Mouse (Mus musculus): Measurements from ENCODE around the gene Svs2. TPM values are rescaled to one million over a fixed set of nuclear protein-coding genes. Genes with fewer than 3 reads are reported as not detected.
"Not testable (repeated sequence)": the region's sequence is repeated elsewhere in the genome, so short reads cannot be mapped to it uniquely, and the experiment has no call there.

Svs2 gene
- not detected for total RNA-seq (2021)
- long read RNA-seq, experiment 1 = 0 reads
- long read RNA-seq, experiment 2 = 0 reads

DNA sequence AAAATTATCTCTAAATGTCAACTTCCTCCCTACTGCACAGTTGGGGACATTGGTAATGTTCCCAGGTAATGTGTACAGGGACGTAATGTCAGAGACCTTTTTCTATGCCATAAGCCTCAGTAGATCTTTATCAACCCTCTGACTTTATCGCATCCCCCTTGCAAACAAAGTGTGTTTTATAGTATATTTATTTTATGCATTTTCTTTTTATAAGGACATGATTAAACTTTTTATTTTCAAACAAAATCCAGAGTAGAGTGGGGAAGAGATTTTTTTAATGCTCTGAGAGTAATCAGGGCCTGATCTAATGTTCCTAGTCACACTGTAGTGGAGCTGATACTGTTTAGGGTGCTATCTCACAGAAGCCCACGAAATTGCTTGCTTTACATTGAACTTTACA, at the start of gene Svs2:
Gene Svs2, minus strand, starts transcription at position 101 of the 400 bp plus-strand sequence.
- DNase-seq = no peak

DNA sequence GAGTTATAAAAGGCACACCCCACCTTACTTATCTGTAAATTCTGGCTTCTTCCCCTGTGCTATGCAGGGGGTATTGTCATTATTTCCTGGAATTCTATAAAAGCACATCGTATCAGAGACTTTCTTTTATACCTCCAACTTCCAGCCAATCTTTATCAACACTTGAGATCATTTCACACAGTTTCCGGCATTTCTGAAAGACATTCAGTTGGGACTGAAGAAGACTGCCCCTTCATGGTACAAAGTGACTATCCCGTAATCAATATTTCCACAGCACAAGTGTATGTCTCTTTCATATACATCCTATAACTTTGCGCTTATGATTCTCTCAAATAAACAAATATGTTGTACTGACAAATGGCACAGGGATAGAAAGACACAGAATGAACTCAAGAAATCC, 40.1 kb upstream of the Svs2 start, which contains the start of gene Svs4:
Gene Svs4, minus strand, starts transcription at position 101 of the 400 bp plus-strand sequence.
- no peak for DNase-seq

DNA sequence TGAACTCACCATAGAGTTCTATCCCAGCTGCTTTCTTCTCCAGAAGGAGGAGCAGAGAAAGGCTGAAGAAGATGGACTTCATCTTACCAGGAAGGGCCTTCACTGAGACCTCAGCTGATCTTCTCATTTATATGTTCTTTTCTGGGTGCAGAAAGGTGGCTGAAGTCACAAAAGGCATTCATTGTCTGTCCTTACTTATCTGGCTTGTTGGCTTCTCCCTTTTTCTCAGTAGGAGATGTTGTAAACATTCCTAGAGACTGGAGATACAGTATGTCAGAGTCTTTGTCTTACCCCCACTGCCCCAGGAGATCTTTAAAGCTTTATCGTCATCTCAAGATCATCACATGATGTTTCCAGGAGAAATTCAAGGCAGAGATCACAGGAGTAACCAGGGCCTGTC, 18.3 kb upstream of the Svs2 start, which contains the start of gene Svs3b:
Gene Svs3b, minus strand, starts transcription at position 101 of the 400 bp plus-strand sequence.
- DNase-seq = not testable (repeated sequence)

DNA sequence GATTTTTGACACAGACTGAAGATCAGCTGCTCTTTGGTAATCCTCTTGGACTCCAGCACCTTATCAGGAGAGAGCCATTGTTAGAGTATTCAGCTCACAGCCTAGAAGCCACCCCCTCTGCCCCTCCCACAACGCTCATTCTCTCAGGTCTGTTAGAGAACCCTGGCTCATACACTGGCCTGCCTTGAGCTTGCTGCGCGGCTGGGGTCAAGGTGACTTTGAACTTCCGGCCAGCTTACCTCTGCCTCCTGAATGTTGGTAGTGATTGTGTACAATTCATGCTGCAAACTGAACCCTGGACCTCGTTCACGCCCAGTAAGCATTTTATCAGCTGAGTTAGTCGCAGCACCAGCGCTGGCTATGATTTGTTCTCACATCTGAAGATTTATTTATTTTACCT, 5.6 kb downstream of the Svs2 start:
- DNase-seq = no peak

DNA sequence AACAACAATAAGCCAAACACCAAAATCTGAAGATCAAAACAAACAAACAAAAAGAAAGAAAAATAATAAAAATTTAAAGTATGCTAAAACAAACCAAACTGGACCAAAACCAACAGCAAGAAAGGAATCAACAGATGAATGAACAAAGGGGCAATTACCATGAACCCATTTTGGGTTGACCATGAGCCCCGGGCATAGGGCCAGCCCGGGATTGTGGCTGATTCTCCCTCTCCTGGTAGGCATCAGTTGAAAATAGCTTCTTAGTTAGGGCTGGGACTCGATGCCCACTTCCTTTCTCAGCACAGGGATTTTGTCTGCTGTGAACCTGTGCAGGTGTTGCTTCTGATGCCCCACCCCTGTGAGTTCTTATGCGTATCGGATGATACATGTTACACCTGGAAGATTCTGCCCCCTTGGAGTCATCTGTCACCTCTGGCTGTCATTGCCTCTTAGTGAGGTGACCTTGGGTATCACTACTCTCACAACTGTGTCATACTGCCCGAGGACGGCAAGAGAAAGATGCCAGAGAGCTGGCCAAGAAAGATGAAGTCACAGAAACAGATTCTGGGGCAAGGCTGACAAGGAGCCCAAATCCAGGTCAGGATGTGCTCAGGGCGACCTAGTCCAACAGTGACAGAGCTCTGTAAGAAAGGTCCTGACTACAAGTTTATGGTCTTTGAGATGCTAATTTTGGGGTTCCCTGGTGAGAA, 9.8 kb downstream of the Svs2 start:
- DNase-seq = peak; percentile 12

DNA sequence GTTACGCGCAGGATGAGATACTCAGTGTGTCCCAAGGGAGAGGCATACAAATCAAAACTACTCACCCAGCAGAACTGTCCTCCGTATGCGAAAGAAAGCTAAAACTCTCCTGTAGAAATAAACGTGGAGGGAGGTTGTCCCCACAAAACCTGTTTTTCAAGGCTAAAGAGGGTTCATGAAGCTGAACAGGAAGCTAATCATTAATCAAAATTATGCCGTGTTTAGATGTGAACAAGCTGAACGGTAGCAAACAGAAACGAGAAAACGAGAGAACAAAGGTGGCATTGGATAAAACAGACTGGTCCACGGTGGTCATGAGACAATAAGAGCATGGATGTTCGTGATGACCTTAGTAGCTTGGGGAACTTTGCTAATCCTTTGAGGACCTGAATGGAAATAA, 16.7 kb downstream of the Svs2 start, which contains the start of gene Wfdc15b:
Gene Wfdc15b, minus strand, starts transcription at position 139 of the 400 bp plus-strand sequence.
- no peak for DNase-seq

DNA sequence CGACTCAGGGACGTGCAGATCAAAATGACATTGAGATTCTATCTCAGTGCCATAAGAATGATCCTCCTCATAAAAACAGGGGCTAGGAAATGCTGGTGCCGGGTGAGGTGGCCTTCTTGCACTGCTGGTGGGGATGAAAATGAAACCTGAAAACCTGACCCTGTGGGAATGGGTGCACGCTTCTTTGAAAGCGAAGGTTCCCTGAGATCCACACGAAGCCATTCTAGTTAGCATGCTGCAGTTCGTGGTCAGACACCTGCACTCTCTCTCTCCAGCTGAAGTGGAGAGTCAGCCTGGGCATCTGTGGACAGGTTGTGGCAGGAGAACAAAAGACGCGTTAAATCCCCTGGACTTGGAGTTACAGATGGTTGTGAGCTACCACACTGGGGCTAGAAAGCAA, 19.0 kb downstream of the Svs2 start:
- no peak for DNase-seq

DNA sequence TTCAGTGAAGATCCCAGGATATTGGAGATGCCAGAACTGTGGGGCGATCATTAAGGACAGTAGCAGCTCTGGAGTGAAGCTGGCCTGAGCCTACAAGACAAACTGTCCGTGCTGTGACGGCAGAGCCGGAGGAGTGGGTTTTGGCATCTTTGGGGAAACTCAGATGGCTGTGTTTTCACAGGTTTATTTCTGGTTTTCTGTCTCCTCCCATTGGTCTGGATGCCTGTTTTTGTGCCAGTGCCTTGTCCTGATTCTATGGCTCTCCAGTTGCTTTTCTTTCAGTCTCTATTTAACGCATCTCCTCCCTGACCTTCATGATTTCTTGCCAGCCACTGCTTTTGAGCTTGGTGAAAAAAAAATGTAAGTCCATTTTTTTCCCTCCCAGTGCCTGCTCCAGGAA, 25.6 kb downstream of the Svs2 start:
- no peak for DNase-seq

DNA sequence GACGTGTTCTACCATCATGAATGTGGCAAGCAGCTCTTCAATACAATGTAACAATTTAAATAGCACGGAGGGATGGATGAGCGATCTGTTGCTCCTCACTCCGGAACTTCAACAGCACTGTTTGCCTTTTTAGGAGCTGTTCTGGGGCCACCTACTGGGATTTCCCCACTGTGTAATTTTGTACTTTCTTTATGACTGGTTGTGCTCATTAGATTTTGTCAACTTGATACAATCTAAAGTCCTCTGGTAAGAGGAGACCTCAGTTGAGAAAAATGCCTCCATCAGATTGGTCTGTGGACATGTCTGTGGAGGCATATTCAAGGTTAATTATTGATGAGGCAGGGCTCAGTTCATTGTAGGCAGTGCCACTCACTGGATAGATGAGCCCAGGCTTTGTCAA, 27.4 kb downstream of the Svs2 start:
- DNase-seq = no peak

DNA sequence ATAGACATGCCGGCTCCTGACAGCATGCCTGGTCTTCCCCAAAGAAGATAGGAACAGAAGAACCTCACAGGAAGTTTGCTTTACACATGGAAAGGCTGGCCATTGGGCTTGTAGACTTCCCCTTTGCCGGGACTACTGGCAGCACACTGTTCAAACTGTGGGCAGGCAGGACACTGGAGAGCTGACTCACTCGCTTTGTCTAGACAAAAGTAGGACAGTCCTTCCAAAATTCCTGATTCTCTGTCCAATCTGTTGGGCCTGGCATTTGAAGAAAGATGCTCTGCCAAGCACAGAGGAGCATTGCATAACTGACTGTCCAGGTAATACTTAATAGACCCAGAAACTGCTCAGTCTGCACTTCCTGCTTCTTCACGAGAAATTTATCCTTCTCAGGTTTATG, 31.6 kb downstream of the Svs2 start:
- DNase-seq = no peak

DNA sequence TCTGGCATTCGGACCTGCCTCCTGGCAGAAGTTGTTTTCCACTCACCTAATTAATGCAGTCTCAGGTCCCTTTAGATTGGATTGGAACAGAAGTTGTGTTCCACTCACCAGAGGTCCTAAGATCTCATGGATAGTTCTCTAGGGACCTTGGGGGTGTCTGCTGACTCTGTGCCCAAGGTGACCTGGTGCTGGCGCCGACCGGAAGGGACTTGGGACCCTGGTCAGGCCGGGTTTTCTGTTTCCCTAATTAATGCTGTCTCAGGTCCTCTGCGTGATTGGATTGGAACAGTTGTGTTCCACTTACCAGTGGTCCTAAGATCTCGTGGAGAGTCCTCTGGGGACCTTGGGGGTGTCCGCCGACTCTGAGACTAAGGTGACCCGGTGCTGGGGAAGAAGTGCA, 32.3 kb downstream of the Svs2 start:
- DNase-seq = not testable (repeated sequence)

DNA sequence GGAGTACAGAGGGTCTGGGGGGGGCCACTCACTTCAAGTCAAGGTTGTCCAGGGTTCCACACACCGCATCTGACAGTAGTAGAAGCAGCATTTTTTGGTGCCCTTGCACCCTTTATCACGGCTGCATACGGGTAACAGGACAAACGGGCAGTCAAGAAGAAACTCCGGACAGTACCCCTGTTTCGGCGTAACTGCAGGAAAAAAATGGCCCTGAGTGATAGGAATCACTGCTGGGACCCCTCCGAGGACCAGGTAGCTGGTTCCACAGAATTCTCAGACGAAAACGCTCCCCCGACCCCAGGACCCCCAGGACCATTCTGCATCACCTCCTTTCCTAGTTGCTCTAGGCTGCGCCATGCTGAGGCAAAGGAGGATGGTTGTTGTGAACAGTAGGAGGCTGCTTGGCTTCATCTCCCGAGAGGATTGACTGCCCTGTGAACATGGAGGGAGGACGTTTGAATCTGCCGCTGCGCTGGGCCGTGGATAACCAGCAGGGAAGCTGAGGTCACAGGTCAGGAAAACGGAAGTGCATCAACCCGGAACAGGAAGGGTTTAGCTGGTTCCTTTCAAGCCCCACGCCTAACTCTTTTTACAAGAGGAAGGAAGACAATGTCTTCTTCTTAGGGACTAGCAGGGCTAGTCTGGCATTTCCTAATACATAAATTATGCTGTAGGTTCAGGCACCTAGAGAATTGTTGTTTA, 38.5 kb downstream of the Svs2 start, which contains the start of gene Wfdc15a:
Gene Wfdc15a, minus strand, starts transcription at position 505 of the 702 bp plus-strand sequence.
- no peak for DNase-seq

DNA sequence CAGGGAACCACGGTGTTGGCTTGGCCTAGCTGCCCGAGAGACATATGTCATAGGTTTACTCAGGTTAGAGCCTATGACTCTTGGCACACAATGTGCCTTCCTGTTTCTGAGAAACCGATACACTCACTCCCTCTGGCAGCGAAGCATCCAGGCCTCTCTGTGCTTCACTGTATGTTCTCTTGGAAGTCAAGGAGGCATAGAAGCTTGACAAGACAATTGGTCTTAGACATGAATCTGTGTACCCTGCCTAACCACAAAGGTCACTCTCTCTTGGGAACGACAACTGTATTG, 41.6 kb downstream of the Svs2 start:
- no peak for DNase-seq

DNA sequence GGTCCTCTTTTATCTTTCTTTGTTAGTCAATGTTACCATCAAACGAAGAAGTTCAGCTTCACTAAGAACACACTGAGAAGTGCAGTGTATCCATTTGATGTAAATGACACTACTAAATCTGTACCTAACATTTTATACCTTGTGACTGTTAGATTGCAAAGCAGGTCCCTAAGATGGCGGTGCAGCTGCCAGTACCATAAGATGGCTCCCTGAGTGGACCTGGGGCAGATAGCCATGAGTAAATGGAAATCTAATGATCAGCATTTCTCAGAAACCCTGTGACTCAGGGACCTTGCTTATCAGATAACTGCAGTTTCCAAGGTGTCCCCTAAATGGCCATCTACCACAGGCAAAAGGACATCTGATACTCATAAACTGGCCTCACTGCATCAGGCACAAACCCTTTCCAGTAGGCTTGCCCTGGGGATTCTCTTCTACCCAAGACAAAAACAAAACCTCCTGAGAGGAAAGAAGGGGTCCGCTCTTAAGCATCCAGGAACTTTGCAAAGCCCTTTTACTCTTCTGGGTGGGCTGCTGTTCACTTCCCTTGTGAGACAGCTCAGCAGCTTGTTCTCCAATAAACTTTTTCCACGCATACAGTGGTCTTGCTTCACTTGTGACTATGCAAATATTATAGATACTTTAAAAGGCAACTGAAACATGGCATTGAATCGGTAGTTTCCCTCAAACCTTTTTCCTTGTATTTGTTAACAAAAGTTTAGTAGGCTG, 42.1 kb downstream of the Svs2 start:
- DNase-seq = no peak

DNA sequence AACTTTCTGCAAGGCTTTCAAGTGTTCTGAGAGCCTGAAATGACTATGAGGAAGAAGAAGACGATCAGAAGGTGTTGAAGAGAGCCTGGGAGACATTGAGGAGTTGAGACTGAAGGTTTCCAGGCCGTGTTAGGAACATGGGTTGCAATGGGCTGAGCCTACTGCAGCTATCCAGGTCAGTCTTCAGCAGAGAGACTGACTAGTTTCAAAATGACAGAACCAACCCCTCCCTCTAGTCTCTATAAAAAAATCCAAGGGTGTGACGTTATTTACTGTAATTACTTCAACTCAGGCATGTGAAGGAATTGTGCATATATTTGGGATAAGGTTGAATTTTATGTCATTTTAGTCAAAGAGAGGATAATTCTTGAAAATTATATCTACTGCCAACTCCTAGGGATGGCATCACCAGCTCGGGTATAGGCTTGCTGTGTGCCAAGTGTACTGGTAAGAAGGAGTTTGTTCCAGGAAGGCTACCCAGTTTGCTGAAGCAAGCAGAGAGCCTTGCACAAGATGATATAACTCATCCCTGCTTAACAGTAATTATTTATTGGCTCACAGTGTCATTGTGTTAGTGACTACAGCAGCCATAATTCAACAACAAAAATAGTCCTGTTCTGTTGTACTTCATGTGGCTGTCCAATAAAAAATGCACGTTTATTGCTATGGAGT, 43.2 kb downstream of the Svs2 start:
- DNase-seq = peak; percentile 30

DNA sequence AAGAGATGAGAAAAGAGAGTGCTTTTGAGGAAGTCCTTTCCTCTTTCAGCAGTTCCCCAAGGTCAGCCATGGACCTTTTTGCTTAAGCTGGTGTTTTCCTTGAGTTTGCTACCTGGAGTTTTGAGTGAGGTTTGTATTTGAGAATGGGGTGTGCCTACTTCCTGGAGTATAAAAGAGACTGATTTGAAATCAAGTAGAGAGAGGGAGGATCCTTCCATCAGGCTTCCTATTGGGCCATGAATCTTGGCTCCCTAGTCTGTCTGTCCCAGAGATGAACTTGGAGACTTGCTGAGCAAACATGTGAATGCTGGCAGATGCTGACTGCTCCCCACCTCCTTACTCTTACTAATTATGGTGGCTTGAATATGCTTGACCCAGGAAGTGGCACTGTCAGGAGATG, 46.0 kb downstream of the Svs2 start:
- DNase-seq = no peak

DNA sequence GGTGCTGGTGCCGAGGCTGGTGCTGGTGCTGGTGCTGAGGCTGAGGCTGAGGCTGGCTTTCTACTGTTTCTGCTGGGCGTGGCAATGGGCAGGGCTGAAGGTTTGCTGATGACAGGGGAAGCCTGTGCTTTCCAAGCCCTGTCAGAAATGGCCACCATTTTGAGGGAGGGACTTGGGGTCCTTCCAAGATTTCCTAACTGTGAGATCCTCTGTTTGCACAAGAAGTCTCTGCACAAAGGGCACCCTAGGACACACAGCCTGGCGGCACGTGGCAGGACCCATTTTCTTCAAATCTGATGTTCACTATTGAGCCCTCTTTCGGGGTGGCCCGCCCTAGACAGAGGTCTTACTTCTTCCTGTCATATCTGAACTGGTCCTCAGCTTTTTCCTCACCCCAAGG, 47.7 kb downstream of the Svs2 start, which contains the start of gene Wfdc12:
Gene Wfdc12, minus strand, starts transcription at position 33 of the 400 bp plus-strand sequence.
- peak; percentile 24 for DNase-seq

DNA sequence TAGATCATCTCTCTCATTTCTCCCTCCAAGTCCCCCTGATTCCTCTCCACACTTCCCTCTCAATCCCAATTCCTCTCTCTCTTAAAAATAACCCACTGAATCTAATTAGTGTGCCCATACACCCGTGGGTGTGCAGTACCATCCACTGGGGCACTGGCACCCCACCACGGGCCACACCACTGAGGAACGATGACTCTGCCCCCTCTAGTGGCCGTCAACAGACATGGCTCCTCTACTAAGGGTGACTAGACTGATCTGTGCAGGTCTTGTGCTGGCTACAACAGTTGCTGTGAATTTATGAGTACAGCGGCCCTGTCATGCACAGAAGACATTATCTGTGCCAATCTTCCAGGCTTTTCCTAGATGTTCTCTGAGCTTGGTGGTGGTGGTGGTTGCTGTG, 49.5 kb downstream of the Svs2 start:
- DNase-seq = no peak
